Mouse (Mus musculus): ENCODE data around the gene Tchhl1. TPM values are rescaled to one million over a fixed set of nuclear protein-coding genes. Genes with fewer than 3 reads are reported as not detected.
"Not testable (repeated sequence)": the region's sequence is repeated elsewhere in the genome, so short reads cannot be mapped to it uniquely, and the experiment has no call there.

Tchhl1 gene
- polyA plus RNA-seq, 1 experiment: not detected

DNA sequence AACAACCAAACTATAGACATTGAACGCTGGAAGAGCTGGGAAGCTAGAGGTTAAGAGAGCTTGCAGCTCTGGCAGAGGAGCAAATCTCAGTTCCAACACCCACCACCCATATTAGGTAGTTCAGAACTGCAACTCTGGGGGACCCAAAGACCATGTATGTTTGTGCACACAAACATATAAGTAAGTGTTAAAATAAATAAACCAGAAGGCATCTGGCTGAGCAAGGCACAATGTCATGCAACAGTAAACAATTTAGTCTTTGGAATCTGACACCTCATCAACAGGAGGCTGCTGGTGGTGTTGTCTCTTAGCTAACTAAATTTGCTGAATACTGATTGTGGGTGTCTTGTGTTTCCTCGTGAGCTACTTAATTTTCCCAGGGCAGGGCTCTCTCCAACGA, 2.0 kb upstream of the Tchhl1 start:
- H3K4me1 ChIP-seq: no peaks in the 10 kb centered on the region
- no peaks in the 10 kb centered on the region for H3K9me3 ChIP-seq
- H3K27me3 ChIP-seq (replicated peaks): peaks cover 3% of the 10 kb centered on the region
- H3K4me3 ChIP-seq (replicated peaks): no peak overlapping the region
- no peaks in the 10 kb centered on the region for H3K36me3 ChIP-seq (replicated peaks; ENCODE audit: low read length)
- TF ChIP-seq FLI1 (IDR thresholded peaks at IDR 0.05; ENCODE audit: low read length): no peak
- no peak for TF ChIP-seq GATA1 (IDR thresholded peaks at IDR 0.05; ENCODE audit: borderline replicate concordance, low read length)

DNA sequence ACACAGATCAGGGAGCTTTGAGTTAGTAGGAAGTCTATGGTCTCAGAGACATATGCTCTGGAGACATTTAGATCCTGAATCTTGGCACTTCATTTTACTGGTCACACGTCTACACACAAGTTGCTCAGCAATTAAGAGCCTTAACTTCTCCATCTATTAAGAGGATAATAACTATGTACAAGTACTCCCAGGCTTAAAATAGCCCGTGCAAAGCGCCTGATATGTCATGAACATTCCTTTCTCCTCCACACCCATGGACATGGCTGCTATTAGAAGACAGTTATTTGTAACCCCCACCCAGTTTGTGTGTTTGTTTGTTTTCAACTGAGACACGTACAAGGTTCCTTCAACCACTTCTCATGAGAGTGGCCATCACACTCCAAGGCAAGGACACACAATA, 1.4 kb upstream of the Tchhl1 start:
- H3K4me1 ChIP-seq: no peaks in the 10 kb centered on the region
- no peaks in the 10 kb centered on the region for H3K36me3 ChIP-seq (replicated peaks; ENCODE audit: low read length)
- TF ChIP-seq GATA1 (IDR thresholded peaks at IDR 0.05; ENCODE audit: borderline replicate concordance, low read length): no peak
- no peak for TF ChIP-seq FLI1 (IDR thresholded peaks at IDR 0.05; ENCODE audit: low read length)
- H3K27me3 ChIP-seq (replicated peaks): peaks cover 4% of the 10 kb centered on the region
- H3K4me3 ChIP-seq (replicated peaks): no peak overlapping the region
- no peaks in the 10 kb centered on the region for H3K9me3 ChIP-seq

DNA sequence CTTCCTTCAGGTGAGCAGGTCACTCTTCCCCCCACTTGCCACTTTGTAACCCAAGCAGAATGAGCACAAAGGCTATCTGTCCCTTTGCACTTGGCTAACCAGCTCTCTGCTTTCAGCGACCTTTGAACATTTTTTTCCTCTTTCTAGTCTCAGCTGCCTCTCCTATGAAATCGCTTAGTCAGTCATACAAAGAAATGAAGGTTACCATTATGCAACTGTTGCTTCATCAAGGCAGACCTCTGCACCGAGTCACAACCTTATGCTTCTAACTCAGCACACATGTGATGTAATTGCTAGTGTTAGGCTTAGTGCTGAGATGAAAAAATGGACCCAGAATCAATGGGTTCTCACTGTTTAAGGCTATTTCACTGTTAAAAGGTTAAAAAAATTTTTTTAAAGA, 1.1 kb downstream of the Tchhl1 start:
- Histone ChIP-seq H3K4me3 (replicated peaks) (no peak overlapping the region), H3K36me3 (replicated peaks; ENCODE audit: low read length) (no peaks in the 10 kb centered on the region), H3K4me1 (no peaks in the 10 kb centered on the region), H3K27me3 (replicated peaks) (peaks cover 4% of the 10 kb centered on the region), H3K9me3 (no peaks in the 10 kb centered on the region)
- no peak for TF ChIP-seq FLI1 (IDR thresholded peaks at IDR 0.05; ENCODE audit: low read length)
- no peak for TF ChIP-seq GATA1 (IDR thresholded peaks at IDR 0.05; ENCODE audit: borderline replicate concordance, low read length)

DNA sequence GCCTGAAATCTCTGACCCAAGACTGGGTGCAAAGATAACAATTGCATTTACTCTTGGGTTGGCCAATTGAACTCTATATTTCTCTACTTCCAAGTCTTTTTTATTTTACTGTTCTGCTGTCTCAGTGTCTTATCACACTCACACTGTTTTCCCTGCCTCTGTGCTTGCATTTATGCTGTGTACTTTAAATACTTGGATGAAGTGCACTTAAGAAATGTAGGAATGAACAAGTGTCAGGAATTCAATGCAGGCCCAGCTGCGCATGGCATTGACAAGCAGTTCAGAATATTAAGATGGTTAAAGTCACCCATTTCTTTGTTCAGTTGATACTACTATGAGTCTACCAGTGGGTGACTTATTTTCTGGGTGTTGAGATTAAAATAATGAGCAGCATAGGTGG, 11.5 kb downstream of the Tchhl1 start:
- no peaks in the 10 kb centered on the region for H3K27me3 ChIP-seq (replicated peaks)
- TF ChIP-seq FLI1 (IDR thresholded peaks at IDR 0.05; ENCODE audit: low read length) (no peak), GATA1 (IDR thresholded peaks at IDR 0.05; ENCODE audit: borderline replicate concordance, low read length) (no peak)
- H3K9me3 ChIP-seq: peaks cover 3% of the 10 kb centered on the region; the same call in 1 of the 2 replicates
- H3K36me3 ChIP-seq (replicated peaks; ENCODE audit: low read length): no peaks in the 10 kb centered on the region
- H3K4me3 ChIP-seq (replicated peaks): no peak overlapping the region
- no peaks in the 10 kb centered on the region for H3K4me1 ChIP-seq

DNA sequence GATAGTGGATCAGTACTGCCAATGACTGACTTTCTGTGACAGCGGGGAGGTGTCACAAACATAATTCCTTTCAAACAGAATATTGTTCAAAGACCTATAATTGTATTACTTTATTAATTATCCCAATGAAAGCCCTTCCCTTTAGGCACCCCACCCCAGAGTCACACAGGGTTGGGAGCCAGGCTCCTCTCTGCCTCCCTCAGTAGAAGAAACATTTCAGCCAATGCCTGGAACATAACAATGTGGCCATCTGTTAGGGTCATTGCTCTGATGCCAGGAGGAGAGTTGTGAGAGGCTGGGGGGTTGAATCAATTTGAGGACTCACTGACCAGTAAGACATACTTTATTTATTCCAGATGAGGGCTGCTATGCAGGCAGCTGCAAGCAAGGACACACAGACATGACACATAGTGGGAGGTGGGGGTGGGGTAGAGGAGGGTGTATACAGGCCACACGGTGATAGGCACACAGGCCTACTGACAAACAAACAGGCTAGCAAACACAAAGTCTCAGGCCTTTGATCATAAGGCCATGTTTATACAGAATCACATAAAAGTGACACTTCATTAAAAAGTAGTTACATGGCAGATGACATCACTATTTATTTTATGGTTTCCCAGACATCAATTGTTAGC, 13.5 kb downstream of the Tchhl1 start:
- Histone ChIP-seq H3K4me1 (no peaks in the 10 kb centered on the region), H3K27me3 (replicated peaks) (no peaks in the 10 kb centered on the region), H3K36me3 (replicated peaks; ENCODE audit: low read length) (no peaks in the 10 kb centered on the region), H3K4me3 (replicated peaks) (no peak overlapping the region), H3K9me3 (peaks cover 3% of the 10 kb centered on the region; the same call in 1 of the 2 replicates)
- TF ChIP-seq GATA1 (IDR thresholded peaks at IDR 0.05; ENCODE audit: borderline replicate concordance, low read length) (no peak), FLI1 (IDR thresholded peaks at IDR 0.05; ENCODE audit: low read length) (no peak)

DNA sequence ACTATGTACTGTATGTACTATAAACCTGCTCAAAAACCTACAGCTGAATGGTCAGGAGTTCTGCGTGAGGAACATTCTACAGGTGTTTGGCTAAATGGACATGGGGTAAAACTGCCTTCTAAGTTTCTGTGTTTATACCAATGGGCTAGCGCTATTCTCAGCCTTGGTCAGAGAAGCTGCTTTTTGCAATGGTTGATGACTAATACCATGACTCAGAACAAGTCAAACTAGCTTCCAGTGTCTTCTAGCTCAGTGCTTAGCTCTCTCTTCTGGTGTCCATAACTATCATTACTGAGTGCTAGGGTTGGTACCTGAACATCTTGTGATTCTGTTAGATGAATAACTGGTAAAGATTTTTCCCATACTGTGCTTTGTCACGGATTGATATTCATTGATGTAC, 17.1 kb downstream of the Tchhl1 start:
- Histone ChIP-seq H3K4me3 (replicated peaks) (no peak overlapping the region), H3K9me3 (peaks cover 2% of the 10 kb centered on the region; the same call in 1 of the 2 replicates), H3K4me1 (peaks cover 6% of the 10 kb centered on the region; the same call in 1 of the 2 replicates), H3K27me3 (replicated peaks) (peaks cover 2% of the 10 kb centered on the region), H3K36me3 (replicated peaks; ENCODE audit: low read length) (no peaks in the 10 kb centered on the region)
- TF ChIP-seq FLI1 (IDR thresholded peaks at IDR 0.05; ENCODE audit: low read length) (no peak), GATA1 (IDR thresholded peaks at IDR 0.05; ENCODE audit: borderline replicate concordance, low read length) (no peak)

DNA sequence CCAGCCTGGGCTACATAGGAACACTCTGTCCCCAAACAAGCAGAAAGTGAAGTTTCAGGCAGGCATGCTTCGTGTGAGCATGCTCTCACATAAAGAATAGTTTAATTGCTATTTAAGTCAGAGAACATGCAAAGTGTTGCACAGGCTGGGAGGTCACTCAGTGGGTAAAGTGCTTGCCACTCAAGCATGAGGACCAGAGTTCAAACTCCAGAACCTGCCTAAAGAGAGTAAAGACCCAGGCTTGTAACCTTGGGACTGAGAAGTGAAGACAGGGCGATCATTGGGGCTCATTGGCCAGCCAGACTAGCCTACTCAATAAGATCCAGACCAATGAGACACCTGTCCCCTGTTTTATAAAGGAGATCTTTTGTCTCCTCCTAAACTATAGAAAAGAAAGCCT, 20.0 kb downstream of the Tchhl1 start:
- H3K4me1 ChIP-seq: peaks cover 7% of the 10 kb centered on the region; the same call in 1 of the 2 replicates
- no peaks in the 10 kb centered on the region for H3K9me3 ChIP-seq
- no peak overlapping the region for H3K4me3 ChIP-seq (replicated peaks)
- peaks cover 2% of the 10 kb centered on the region for H3K27me3 ChIP-seq (replicated peaks)
- TF ChIP-seq GATA1 (IDR thresholded peaks at IDR 0.05; ENCODE audit: borderline replicate concordance, low read length) (no peak), FLI1 (IDR thresholded peaks at IDR 0.05; ENCODE audit: low read length) (no peak)
- no peaks in the 10 kb centered on the region for H3K36me3 ChIP-seq (replicated peaks; ENCODE audit: low read length)

DNA sequence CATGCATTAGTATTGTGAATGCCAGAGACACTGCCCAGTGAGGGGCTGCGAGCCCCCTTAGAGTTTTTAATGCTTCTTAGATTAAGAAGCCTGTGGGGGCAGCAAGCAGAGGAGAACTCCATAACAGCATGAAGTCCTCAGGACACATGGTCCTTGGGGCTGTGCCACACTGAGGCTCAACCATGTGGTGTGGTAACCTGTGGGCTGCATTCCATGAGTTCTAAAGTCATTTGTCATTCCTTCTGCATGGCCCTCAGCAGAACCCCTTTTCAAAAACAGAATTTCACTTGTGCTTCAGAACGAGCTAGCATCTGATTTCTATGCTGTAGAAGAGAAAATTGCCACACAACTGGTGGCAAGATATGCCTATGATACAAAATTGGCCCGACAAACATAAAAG, 23.6 kb downstream of the Tchhl1 start:
- Histone ChIP-seq H3K9me3 (no peaks in the 10 kb centered on the region), H3K36me3 (replicated peaks; ENCODE audit: low read length) (no peaks in the 10 kb centered on the region), H3K27me3 (replicated peaks) (peaks cover 2% of the 10 kb centered on the region), H3K4me1 (peaks cover 13% of the 10 kb centered on the region; the same call in 1 of the 2 replicates), H3K4me3 (replicated peaks) (no peak overlapping the region)
- TF ChIP-seq GATA1 (IDR thresholded peaks at IDR 0.05; ENCODE audit: borderline replicate concordance, low read length) (no peak), FLI1 (IDR thresholded peaks at IDR 0.05; ENCODE audit: low read length) (no peak)

DNA sequence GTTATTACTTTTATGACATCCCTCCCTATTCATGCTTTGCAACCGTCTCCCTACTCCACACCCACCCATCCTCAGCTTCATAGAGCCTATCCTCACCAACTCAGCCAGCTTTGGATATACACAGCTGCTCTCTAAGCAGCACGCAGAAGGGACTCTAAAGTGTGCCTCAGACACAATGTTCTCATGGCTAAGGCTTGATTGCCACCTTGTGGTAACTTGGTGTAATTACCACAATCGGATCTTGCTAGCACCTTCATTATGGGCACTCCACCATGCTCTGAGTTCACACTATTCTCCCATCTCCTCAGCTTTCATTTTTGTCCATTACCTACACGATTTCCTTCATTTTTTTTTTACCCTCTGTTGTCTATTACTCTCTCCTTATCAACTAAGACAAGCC, 25.4 kb downstream of the Tchhl1 start:
- H3K4me3 ChIP-seq (replicated peaks): no peak overlapping the region
- peaks cover 13% of the 10 kb centered on the region; the same call in 1 of the 2 replicates for H3K4me1 ChIP-seq
- H3K27me3 ChIP-seq (replicated peaks): no peaks in the 10 kb centered on the region
- H3K9me3 ChIP-seq: no peaks in the 10 kb centered on the region; the same call in 1 of the 2 replicates
- TF ChIP-seq GATA1 (IDR thresholded peaks at IDR 0.05; ENCODE audit: borderline replicate concordance, low read length) (no peak), FLI1 (IDR thresholded peaks at IDR 0.05; ENCODE audit: low read length) (no peak)
- H3K36me3 ChIP-seq (replicated peaks; ENCODE audit: low read length): no peaks in the 10 kb centered on the region

DNA sequence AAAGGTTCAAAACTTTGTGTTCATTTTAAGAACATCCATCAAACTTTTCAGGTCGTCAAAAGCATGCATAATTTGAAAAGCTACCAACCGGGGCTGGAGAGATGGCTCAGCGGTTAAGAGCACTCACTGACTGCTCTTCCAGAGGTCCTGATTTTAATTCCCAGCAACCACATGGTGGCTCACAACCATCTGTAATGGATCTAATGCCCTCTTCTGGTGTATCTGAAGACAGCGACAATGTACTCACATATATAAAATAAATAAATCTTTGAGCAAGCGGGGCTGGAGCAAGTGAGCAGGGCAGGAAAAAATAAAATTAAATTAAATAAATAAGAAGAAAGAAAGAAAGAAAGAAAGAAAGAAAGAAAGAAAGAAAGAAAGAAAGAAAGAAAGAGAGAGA, 26.2 kb downstream of the Tchhl1 start:
- H3K4me1 ChIP-seq: peaks cover 13% of the 10 kb centered on the region; the same call in 1 of the 2 replicates
- H3K9me3 ChIP-seq; H3K27me3 ChIP-seq (replicated peaks); H3K4me3 ChIP-seq (replicated peaks); H3K36me3 ChIP-seq (replicated peaks; ENCODE audit: low read length): not testable (repeated sequence)
